Mouse (Mus musculus): ENCODE measurements at regions not wholly inside any gene's neighbourhood (a gene's known extent, or its start where the extent isn't known, plus 50 kb on each side); places are given as distances from the start of the nearest gene placed in this dataset.

DNA sequence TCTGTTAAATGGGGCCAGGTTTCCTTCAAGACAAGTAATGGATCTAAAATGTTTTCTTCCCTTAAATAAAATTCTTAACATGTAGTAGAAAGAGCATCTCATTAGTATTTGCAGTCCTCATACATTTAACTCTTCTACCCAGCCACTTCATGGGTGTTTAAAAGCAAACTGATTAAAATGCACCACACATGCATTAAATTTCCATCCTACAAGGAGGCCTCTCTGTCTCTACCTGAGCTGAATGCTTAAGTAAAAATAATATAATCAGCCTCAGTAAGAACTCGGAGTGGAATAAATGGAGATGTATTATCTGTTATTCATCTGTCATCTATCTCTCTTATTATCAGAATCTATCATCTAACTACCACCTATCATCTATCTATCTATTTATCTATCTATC is 398.6 kb upstream of the Nox3 start:
- TF ChIP-seq ZC3H11A (IDR thresholded peaks at IDR 0.05; ENCODE audit: borderline replicate concordance, low read depth, low read length) (no peak), MAFK (IDR thresholded peaks at IDR 0.05; ENCODE audit: insufficient read depth, low read depth, low read length) (no peak)

Measured in ES-E14 (cell line).